Mouse (Mus musculus): ENCODE measurements around the gene Kcnj6. TPM values are rescaled to one million over a fixed set of nuclear protein-coding genes. Genes with fewer than 3 reads are reported as not detected.

The Kcnj6 gene
- total RNA-seq (2023; ENCODE audit: inconsistent age): not detected in 4 replicates

DNA sequence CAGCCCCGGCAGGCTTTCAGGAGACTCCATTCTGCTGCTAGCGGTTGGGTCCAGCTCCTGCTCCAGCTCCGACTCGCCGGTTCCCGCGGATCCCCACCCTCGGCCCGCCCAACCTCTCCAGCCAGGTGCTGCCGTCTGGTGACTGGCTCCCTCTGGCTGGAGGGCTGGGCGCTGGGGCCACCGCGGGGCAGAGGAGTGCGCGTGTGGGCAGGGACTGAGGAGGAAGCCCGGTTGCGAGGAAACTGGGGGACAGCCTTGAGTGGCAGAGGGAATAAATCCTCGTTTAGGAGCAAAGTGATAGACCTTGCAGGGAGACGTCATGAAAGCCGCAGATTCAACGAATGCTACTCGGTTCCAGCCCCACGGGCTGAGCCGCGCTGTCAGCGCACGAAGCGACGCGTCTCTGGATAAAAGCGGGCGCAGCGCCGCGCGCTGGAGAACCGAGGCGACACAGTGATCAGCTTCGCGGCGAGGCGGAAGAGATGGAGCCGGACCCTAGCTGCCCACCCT, at the start of gene Kcnj6:
Gene Kcnj6 (minus strand): TSS at position 362 of the 510 bp plus-strand sequence.

